Mouse (Mus musculus) cerebellum, adult 8-10 months (tissue): ENCODE results near the gene Rint1.

Experiments
- DNase-seq: peaks from one replicate; pipeline ENCODE4 v3.0.0; 2022

The Rint1 gene

DNA sequence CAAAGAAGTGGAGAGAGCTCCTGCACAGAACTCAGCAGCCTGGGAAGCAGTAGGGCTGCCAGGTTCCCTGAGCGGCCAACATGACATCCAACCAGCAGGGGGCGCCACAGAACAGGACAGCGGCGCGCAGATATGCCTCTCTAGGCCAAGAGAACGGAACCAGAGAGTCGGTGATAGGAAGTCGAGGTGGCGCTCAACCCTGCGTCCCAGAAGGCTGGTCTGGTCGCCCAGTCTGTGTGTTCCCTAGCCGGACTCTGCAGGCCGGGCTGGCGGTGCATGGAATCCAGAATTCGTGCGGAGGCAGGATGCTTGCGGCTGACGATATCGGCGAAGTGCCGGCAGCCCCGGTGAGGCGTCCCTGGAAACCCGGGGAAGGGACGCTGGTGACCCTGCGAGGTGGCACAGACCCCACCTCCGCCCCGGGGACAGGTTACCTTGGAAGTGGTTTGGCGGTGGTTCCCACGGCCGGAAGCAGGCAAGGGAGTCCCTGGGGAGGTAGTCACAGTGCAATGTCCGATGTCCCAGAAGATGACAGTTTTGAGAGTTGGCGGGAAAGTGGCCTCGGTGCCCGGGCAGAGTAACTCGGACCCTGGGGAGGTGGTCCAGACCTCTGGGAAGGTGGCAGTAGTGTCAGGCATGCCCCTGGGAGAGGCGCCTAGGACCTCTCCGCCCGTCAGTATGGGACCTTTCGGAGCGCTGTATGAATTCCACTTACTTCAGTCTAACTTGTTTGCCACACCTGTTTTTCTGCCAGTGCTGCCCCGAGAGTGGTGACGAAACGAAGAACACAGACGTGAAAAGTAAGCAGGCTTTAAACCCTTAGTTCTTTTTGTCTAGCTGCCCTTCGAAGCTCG, at the start of gene Rint1:
TSS of gene Rint1 (plus strand) at position 176 of the 854 bp plus-strand sequence.
- peak; percentile 97 for DNase-seq

DNA sequence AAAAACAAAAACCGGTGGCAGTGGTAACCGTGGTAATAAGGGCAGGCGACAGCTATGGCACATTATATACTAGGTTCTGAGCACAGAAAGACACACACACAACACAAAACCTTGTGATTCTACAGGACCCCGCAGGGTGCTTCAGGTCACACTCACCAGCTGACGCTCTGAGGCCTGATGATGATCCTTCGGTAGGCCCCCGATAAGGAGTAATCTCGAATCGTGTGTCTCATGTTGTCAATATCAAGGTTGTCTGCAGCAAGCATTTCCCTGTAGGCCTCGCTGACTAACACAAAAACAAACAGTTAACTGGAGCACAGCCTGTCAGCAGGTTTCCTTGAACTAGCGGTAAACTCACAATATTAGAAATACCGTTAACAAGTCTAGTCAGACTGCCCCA, 44.2 kb upstream of the Rint1 start:
- no peak for DNase-seq

DNA sequence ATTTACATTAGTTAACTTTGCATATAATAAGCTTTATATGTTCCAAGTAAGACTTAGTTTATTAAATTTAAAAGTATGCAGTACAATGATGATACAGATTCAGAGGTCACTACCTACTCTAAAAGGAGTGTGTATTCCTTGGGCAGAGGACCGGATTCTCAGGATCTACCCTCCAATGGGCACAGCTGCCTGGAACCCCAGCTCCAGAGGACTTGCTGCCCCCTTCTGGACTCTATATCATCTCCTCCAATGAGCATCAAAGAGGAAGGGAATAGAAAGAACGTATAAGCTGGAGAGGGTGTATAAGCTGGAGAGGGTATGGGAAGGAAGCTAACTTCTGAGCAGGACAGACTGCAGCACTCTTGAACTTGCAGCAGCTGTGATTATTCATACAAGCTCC, 37.6 kb upstream of the Rint1 start:
- no peak for DNase-seq

DNA sequence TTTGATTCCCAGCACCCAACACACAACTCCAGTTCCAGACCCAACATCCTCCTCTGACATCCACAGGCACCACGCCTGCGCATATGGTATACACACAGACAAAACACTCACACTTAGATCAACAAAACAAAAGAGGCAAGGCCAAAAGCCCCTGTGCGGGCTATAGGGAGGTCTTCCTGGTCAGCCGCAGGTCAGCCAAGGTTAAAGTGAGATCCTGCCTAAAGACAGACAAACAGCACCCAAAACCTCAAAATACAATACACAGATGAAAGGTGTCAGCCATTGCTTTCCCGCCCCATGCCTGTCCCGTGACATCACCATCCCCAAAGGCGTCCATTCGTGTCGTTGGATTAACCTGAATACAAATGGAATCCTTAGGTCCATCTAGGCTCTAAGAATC, 31.9 kb upstream of the Rint1 start:
- no peak for DNase-seq

DNA sequence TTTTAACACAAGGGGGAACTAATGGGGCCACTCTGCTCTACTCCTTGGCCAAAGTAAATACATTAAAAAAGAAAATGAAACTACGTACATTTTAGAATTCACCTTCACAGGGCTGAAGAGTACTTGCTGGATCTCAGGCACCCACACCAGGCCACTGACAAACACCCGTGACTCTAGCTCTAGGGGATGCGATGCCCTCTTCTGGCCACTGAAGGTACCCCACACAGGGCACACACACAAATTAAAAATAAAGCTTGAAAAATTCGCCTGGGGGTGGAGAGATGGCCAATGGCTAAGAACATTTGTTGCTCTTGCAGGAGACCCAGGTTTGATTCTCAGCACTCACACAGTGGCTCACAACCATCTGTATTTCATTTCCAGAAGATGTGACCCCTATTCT, 31.1 kb upstream of the Rint1 start:
- DNase-seq: no peak

DNA sequence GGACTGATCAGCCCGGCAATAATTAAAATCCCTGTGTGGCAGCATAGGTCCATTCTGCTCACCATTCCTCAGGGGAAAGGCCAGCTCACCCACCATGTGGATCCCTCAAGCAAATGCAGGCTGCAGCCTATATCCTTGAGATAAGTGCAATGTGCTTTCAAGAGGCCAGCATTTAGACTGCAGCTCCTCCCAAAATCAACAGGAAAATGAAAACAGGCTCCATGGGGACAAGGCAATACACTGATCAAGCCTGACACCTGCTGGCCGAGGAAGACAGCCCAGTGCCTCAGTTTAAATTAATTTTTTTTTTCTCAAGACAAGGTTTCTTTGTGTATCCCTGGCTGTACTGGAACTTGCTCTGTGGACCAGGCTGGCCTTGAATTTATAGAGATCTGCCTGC, 28.9 kb upstream of the Rint1 start:
- DNase-seq: peak; percentile 21

DNA sequence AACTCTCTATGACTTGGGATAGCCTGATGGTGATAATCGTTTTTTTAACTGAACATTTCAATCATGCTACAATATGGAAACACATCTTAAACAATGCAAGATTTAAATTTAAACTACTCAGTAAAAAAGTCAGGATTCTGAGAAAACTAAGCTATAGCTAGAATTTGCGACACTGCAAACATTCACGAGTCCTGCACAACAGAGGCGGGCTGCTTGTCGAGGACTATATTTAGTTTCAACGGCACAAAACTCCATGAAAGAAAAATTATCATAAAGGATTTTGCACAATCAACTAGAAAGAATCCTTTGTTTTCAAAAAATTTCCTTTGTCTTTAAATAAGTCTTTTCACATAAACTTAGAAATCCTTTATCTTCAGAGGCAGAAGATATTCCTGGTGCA, 25.0 kb upstream of the Rint1 start:
- no peak for DNase-seq

DNA sequence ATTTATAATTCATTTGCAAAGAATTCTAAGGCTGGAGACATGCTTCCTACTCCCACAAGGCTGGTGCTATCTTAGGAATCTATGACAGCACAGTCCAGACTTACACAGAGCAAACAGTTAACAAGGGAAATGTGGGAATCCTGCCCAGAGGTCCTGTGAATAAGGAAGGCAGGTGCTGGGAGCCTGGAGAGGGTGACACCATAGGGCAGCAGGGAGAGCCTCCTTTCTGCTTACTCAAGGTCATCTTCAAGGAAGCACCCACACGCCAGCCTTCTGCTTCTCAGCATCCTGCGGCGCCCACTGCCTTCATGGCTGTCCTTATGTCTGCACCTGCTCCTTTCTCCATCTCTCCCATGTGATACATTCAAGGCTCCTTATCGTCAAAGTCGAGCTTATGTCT, 23.0 kb upstream of the Rint1 start:
- DNase-seq: no peak

DNA sequence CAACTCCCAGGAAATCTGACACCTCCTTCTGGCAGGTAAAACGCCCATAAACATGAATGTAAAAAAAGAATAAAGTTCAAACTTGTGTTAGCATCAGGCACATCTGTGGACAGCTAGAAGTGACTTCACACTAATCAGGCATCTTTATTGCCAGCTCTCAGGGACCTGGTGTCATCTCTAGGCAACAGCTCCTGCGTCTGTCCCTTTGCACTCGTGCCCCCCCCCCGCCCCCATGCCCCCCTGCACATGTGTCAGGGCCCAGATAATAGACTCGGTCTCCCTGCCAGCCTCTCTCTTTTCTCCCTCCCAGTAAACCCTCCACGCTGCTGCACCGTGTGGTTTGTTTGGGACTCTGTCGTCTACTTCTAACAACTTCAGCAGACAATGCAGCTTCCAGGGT, 16.4 kb upstream of the Rint1 start:
- DNase-seq: no peak

DNA sequence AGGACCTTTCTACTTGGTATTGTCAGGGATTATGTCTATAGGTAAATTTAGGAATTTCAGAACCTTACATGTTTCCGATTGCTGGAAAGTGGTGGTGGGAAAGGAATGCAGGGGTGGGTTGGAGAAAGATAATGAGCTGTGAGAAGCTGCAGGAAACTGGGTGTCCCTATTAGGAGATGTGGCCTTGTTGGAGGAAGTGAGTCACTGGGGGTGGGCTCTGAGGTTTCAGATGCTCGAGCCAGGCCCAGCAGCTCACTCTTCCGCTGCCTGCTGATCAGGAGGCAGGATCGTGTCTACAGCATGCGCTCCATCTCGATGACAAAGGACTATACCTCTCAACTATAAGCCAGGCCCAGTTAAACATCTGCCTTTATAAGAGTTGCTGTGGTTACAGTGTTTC, 13.3 kb upstream of the Rint1 start:
- no peak for DNase-seq

DNA sequence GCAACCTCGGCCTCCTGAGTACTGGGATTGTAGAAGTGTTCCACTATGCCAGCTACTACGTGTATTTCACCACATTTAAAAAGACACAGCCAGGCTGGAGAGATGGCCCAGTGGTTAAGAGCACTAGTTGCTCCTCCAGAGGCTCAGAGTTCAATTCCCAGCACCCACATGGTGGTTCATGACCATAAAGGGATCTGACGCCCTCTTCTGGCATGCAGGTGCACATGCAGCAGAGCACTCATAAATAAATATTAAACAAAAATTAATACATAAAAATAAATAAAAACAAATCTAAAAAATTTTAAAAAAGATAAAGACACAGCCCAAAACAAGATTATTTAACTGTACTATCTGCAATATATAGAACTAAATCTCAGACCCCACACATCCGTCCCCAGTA, 7.0 kb upstream of the Rint1 start:
- no peak for DNase-seq

DNA sequence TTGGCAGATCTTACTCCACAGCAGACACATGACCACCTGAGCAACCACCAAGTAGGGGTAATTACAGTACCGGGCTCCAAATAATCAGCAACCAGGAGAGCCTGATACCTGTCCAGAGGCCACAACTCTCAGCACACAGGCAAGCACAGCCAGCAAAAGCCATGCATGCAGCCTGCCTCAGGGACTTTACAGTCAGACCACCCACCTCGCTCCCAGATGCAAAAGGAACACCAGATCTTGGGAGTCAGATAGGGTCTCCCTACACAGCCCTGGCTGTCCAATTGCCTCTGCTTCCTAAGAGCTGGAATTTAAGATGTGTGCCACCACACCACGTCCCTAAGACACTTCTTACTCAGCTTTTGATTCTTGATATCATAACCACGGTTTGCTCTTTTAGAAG, 6.3 kb upstream of the Rint1 start:
- no peak for DNase-seq

DNA sequence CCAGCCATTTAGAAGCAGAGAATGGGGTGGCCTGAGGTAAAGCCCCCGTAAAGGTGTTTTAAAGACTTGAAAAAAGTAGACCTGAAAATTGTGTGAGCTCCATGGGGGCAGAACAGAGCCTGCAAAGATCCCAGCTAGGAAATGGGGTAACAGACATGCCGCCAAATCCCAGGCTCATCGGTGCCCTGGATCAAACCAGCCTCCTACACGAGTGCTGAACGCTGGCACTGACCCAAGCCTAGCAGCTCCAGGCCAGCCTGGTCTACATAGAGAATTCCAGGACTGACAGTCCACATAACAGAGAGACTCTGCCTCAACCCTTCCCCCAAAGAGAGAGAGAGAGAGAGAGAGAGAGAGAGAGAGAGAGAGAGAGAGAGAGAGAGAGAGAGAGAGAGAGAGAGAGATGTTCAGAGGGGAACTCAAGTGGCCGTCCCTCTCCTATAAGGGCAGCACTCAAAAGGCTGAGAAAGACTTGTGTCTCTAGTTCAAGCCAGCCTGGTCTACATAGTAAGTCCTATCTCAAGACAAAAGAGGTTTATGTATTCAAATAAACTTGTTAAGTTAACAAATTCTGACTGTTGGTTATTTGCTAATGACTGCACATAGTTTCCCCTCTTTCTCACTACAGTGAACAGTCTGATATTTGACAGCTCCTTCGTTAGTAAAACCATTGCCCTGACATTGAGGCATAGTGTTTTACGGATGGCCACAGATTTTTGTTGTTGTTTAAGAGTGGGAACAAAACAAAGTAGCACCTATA, 5.3 kb upstream of the Rint1 start:
- no peak for DNase-seq

DNA sequence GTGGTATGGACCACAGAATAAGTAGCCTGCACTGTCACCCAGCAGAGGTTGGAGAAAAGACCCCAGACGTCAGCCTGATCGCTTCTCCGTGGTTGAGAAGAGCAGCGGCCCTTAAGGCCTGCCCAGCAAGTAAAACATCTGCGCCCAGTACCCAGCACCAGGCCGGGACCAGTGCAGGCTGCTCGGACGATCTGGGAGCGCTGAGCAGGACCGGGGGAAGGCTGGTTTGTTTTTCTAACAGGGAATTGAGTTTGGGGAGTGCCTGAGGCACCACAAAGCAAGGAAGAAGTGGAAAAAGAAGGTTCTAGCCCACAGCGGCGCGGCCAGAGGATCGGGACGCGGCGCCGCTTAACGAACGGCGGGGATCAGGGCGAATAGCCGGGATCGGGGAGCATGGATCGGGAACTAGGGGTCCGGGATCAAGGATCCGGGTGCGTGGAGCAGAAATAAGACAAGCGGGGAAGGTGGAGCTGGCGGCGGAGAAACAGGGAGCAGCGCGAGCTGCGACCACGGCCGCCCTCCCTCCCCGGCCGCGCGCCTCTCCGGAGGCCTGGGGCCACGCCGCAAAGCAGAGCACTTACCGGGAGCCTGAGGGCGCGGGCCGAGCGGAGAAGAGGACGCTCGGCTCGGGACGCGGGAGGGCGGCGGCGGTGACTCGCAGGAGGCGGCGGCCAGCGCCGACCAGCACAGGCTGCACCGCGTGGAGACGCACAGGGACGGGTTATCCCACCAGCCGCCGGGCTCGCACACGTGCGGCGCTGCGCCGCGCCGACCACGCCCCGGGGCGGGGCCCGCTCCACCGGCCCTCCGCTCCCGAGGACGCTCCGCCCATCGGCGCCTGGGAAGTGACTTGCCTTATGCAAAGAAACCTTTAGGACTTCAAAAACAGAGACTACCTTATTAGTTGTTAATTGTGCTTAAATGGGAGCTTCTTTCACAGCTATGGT, 4.3 kb upstream of the Rint1 start, which contains the start of gene Pus7:
TSS of gene Pus7 (minus strand) at position 781 of the 947 bp plus-strand sequence.
- peak; percentile 78 for DNase-seq

DNA sequence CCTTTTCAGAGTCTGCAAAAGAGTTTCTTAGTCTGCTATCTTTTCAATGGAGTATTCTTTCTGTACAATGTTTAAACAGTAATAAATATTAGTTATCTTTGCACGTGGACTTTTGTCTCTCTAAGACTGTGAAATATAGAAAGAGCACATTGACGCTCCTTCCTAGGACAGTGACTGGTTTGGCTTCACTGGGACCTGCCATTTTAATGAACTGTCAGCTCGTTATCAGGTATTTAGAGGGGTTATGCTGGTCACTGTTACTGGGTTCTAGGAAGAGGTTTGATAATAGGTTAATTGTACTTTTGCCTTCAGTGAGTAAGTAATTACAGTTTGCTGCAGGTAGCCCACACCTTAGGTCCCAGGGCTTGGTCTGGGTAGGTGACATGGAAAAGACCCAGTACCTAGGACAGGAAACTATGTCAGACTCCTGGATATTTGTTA, 899 bp downstream of the Rint1 start:
- no peak for DNase-seq

DNA sequence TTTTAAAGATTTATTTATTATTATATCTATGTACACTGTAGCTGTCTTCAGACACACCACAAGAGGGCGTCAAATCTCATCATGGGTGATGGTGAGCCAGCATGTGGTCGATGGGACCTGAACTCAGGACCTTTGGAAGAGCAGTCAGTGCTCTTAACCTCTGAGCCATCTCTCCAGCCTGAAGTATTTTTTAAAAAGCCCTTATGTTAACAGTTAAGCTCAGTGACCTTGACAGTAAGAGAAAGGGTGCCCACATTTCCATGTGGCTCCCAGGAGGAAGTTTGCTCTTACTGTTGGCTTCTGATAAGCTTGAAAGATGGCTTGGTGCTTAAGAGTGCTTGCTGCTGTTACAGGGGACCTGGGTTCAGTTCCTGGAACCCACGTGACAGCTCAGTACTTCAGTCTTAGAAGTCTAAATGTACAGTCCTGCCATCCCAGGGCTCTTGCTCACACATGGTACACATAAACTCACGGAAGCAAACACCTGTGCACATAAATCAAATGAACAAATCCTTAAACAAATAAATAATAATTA, 1.6 kb downstream of the Rint1 start:
- no peak for DNase-seq

DNA sequence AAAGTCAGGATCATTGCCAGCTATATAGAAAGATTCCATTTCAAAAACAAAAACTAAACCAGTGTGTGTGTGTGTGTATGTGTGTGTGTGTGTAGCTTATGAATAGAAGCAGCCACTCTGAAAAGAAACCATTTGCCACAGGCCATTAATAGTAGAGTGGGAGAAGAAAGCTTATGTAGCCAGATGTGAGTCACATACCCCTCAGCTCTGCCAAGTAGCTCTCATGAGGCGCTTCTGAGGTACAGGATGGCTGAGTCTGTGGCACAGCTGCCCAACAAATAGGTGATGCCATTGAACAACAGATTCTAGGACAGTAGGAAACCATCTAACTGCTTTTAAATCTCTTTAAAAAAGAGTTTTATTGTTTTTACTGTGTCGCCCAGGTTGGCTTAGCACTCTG, 5.2 kb downstream of the Rint1 start:
- DNase-seq: no peak

DNA sequence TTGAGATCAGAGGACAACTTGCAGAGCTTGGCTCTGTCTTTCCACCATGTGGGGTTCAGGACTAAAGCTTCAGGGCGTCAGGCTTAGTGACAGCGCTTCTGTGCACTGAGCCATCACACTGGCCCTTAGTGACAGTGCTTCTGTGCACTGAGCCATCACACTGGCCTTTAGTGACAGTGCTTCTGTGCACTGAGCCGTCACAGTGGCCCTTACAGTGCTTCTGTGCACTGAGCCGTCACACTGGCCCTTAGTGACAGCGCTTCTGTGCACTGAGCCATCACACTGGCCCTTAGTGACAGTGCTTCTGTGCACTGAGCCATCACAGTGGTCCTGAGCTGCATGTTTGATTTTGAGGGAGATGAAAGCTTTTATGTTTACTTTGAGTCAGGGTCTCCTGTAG, 27.3 kb downstream of the Rint1 start:
- no peak for DNase-seq

DNA sequence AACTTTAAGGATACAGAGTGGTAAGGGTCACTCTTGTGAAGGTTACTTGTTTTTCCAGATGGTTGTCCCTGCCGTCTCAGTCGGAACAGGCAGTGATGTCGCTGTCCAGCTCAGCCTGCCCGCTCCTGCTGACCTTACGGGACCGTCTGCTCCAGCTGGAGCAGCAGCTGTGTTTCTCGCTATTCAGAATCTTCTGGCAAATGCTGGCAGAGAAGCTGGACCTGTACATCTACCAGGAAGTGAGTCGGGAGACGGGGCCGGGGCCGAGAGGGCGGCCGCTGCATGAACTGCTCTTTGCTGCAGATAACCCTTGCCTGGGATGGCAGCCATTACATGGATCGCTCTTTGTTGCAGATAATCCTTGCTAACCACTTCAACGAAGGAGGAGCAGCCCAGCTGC, 29.2 kb downstream of the Rint1 start:
- DNase-seq: no peak

DNA sequence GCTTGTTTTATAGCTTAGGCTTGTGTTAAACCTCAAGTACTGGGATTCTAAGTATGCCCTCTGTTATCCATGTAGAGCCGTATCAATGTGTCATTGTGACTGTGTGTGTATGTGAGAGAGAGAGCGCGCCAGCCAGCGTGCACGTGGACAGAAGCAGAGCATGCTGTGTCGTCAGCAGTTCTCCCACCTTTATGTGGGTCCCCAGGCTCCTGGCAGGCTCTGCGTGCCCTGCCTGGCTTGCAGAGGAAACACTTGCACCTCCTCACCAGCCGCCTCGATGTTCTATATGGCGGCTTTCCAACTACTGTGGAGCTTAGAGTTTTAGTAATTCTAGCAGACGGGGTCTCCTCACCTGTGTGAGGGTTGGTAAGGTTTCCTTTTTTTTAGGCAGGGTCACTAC, 34.8 kb downstream of the Rint1 start:
- no peak for DNase-seq

DNA sequence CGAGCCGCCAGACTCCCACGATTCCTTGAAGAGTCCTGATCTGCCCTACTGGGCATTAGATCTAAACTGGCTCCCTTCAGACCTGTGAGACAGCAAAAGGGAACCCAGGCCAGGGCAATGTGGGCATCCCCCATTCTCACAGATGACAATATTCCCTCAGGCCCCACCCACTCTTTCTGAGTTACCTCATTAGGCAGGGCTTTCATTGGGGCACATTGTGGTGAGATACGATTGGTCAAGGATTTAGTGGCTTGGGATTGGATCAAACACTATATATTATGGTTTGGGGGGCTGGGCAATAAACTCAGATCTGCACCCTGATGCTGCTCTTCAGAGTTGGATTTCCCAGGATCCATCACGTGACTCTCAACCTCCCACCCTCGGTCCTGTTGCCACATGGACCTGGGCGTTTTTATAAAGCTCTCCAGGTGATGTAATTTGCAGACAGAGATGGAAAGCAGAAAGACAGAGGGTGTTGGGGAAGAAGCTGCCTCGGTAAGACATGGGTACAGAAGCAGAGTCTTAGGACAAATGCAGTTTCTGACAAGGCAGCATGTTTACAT, 36.7 kb downstream of the Rint1 start:
- no peak for DNase-seq

DNA sequence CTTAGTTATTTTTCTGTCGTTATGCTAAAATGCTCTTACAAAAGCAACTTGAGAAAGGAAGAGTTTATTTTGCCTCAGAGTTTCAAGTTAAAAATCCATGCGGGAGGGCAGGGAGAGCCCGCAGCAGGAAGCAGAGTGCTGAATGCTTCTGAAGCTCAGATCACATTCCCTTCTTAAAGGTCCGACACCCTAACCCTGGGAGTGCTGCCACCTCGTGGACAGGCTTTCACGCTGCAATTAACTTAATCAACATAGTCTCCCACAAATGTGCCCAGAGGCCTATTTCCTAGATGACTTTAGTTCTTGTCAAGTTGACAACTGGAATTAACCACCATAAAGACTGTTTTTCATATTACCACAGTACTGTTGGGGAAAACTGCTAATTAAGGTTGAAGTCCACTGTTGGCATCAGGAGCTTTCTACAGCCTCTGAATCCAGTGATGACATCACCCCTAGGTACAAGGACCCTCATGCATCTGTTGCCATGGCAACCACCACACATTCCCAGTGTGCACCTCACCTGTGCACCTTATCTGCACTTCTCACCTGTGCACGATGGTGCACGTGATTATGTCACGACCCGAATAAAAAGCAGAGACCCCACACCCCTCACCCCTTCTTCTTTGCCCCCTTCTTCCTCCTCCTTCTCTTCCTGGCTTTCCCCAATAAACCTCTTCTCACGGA, 39.0 kb downstream of the Rint1 start:
- DNase-seq: peak; percentile 31
